Mouse (Mus musculus) G1E (cell line): ENCODE measurements around the gene Actr1a.

Experiments used
- CTCF ChIP-seq: IDR thresholded peaks from 2 replicates; pipeline ENCODE4 v1.5.1; 2012; ENCODE audit warnings: low read depth, low read length, inconsistent platforms, mixed read lengths
- GATA1 ChIP-seq: IDR thresholded peaks from 2 replicates; pipeline ENCODE4 v1.6.1; 2012; ENCODE audit warnings: borderline replicate concordance, low read length, inconsistent platforms, mixed read lengths
- GATA2 ChIP-seq: IDR thresholded peaks from 2 replicates; pipeline ENCODE4 v1.6.1; 2012; ENCODE audit warnings: low read depth, low read length, inconsistent platforms, borderline replicate concordance
- POLR2AphosphoS5 ChIP-seq: IDR thresholded peaks from 2 replicates; pipeline ENCODE4 v1.6.1; 2012; ENCODE audit warnings: low read depth, low read length, inconsistent platforms; ENCODE audit not compliant: insufficient replicate concordance
- TAL1 ChIP-seq: conservative IDR thresholded peaks from 2 replicates; pipeline ENCODE4 v1.6.1; 2012; ENCODE audit warnings: low read depth, low read length, inconsistent platforms, mixed read lengths

- no peak for TF ChIP-seq CTCF
- TF ChIP-seq POLR2AphosphoS5 = no peak
- no peak for TF ChIP-seq GATA2
- TF ChIP-seq GATA1 = no peak
- no peak for TF ChIP-seq TAL1
Observed at GRCm38 (mm10) chr19:46396109-46396508, 561 bp upstream of the Actr1a start.
